Comparison of ENCODE assay signal across 8 mouse cellular contexts in genomic region chrX:101299055-101299454, GRCm38 (mm10). TPM values are rescaled to one million over a fixed set of nuclear protein-coding genes. Genes with fewer than 3 reads are reported as not detected.
DNase-seq lines count a peak whose midpoint lies in the region; ATAC-seq and TF ChIP-seq lines count a peak whose summit lies in the region.

Gene Nlgn3, plus strand, starts transcription at chrX:101299168.

- H3K9ac ChIP-seq in ES-E14 (ENCODE audit: insufficient read depth, low read depth, low read length, poor library complexity, severe bottlenecking), result 0 out of 2 replicates have a peak within 1 kb of the TSS, but pooled peaks have one; percentile 28
- peak within 1 kb of the TSS; percentile 53 for H3K9ac ChIP-seq in intestine, embryonic 16.5 days (ENCODE audit: low read depth, low read length)
- H3K9ac ChIP-seq in liver, embryonic 14.5 days (replicated peaks), result no peak within 1 kb of the TSS
- H3K9ac ChIP-seq in stomach, embryonic 14.5 days (replicated peaks; ENCODE audit: low read depth, low read length), result peak within 1 kb of the TSS; percentile 14; the same call in 1 of the 2 replicates

- no peak for TF ChIP-seq CTCF in cortical plate, adult 2 months (IDR thresholded peaks at IDR 0.05; ENCODE audit: extremely low read depth, insufficient read depth, low read length)
- TF ChIP-seq CTCF in liver, embryonic 14.5 days (IDR thresholded peaks at IDR 0.05; ENCODE audit: low read depth), result no peak

- 33% methylated on average over 23 of the region's 24 CpGs for WGBS in heart, embryonic 10.5 days
- 14% methylated on average over 21 of the region's 24 CpGs for WGBS in intestine, embryonic 16.5 days
- 17% methylated on average over 18 of the region's 24 CpGs for WGBS in liver, embryonic 14.5 days (ENCODE audit: insufficient replicate concordance)
- 14% methylated on average over 22 of the region's 24 CpGs for WGBS in stomach, embryonic 14.5 days

- TF ChIP-seq POLR2A in cortical plate, adult 2 months (IDR thresholded peaks at IDR 0.05; ENCODE audit: extremely low read depth, insufficient read depth, low read length), result no peak

- no peak for ATAC-seq in intestine, embryonic 16.5 days
- peak; percentile 12; the same call in 1 of the 2 replicates for ATAC-seq in liver, embryonic 14.5 days (ENCODE audit: insufficient read depth)
- ATAC-seq in stomach, embryonic 14.5 days (ENCODE audit: insufficient number of reproducible peaks, insufficient read depth, low FRiP score, low read depth), result peak; percentile 51; the same call in 1 of the 2 replicates

- intact Hi-C loops in heart, postnatal 10 days (cut with DNase I), result no loop called here

- peak within 1 kb of the TSS; percentile 48 for H3K4me2 ChIP-seq in intestine, embryonic 16.5 days (ENCODE audit: low read depth, low read length)
- peak within 1 kb of the TSS; percentile 4; the same call in 1 of the 2 replicates for H3K4me2 ChIP-seq in liver, embryonic 14.5 days (ENCODE audit: low read depth)
- H3K4me2 ChIP-seq in stomach, embryonic 14.5 days (replicated peaks; ENCODE audit: low read depth, low read length), result peak within 1 kb of the TSS; percentile 43

- in situ Hi-C loops in ES-E14 (cut with MboI; ENCODE audit: low sequenced_read_pairs in 2 of 2, unreplicated experiment in 2 of 2), result no loop called here

- peaks cover 40% of the 10 kb centered on the region for H3K27me3 ChIP-seq in heart, embryonic 10.5 days (ENCODE audit: insufficient read depth, poor library complexity, severe bottlenecking)
- H3K27me3 ChIP-seq in intestine, embryonic 16.5 days (replicated peaks; ENCODE audit: control insufficient read depth, insufficient read depth, low read length), result no peaks in the 10 kb centered on the region
- H3K27me3 ChIP-seq in liver, embryonic 14.5 days (ENCODE audit: control insufficient read depth, insufficient read depth, low read length), result no peaks in the 10 kb centered on the region; the same call in 1 of the 2 replicates
- H3K27me3 ChIP-seq in stomach, embryonic 14.5 days (ENCODE audit: control insufficient read depth, insufficient read depth, low read length), result no peaks in the 10 kb centered on the region

- no peak for TF ChIP-seq EP300 in liver, embryonic 14.5 days (IDR thresholded peaks at IDR 0.05; ENCODE audit: low read depth)

- peaks cover 18% of the 10 kb centered on the region for H3K4me1 ChIP-seq in heart, embryonic 10.5 days
- peaks cover 0 to 17% of the 10 kb centered on the region in 2 experiments; a peak in 1 of 4 replicates for H3K4me1 ChIP-seq in ES-E14 (ENCODE audit: control insufficient read depth in 2 of 2, insufficient read depth in 2 of 2, low read length in 2 of 2, poor library complexity in 1 of 2)
- peaks cover 2% of the 10 kb centered on the region for H3K4me1 ChIP-seq in cortical plate, adult 2 months (ENCODE audit: control insufficient read depth, insufficient read depth, low read length)
- no peaks in the 10 kb centered on the region for H3K4me1 ChIP-seq in intestine, embryonic 16.5 days (ENCODE audit: control insufficient read depth, insufficient read depth, low read length)
- no peaks in the 10 kb centered on the region for H3K4me1 ChIP-seq in liver, embryonic 14.5 days (replicated peaks; ENCODE audit: control insufficient read depth in 2 of 2, insufficient read depth in 2 of 2, low read length in 1 of 2)
- no peaks in the 10 kb centered on the region for H3K4me1 ChIP-seq in stomach, embryonic 14.5 days (ENCODE audit: control insufficient read depth, insufficient read depth, low read length)

- H3K4me3 ChIP-seq in heart, embryonic 10.5 days, result peak within 1 kb of the TSS; percentile 50
- H3K4me3 ChIP-seq in ES-E14 (ENCODE audit: insufficient read depth in 1 of 2, low read depth in 1 of 2, low read length in 2 of 2, poor library complexity in 1 of 2, severe bottlenecking in 1 of 2), result peak within 1 kb of the TSS; percentile 10 to 25; a peak in 2 of 4 replicates
- H3K4me3 ChIP-seq in cortical plate, adult 2 months (ENCODE audit: insufficient read depth, low read length), result peak within 1 kb of the TSS; percentile 78
- H3K4me3 ChIP-seq in intestine, embryonic 16.5 days (ENCODE audit: low read length), result peak within 1 kb of the TSS; percentile 40
- no peak within 1 kb of the TSS for H3K4me3 ChIP-seq in liver, embryonic 14.5 days (ENCODE audit: insufficient read depth in 1 of 2, low read depth in 2 of 2, low read length in 2 of 2)
- H3K4me3 ChIP-seq in stomach, embryonic 14.5 days (ENCODE audit: low read depth, low read length), result peak within 1 kb of the TSS; percentile 26

- peak within 1 kb of the TSS; percentile 29; the same call in 1 of the 2 replicates for H3K27ac ChIP-seq in heart, embryonic 10.5 days
- H3K27ac ChIP-seq in ES-E14 (ENCODE audit: insufficient read depth, low read depth, low read length, poor library complexity, severe bottlenecking), result no peak within 1 kb of the TSS
- H3K27ac ChIP-seq in cortical plate, adult 2 months (ENCODE audit: insufficient read depth, low read length), result peak within 1 kb of the TSS; percentile 96
- H3K27ac ChIP-seq in intestine, embryonic 16.5 days (ENCODE audit: low read length), result no peak within 1 kb of the TSS
- H3K27ac ChIP-seq in liver, embryonic 14.5 days, result no peak within 1 kb of the TSS
- H3K27ac ChIP-seq in stomach, embryonic 14.5 days (ENCODE audit: low read length), result no peak within 1 kb of the TSS

- DNase-seq in heart, embryonic 10.5 days (ENCODE audit: low spot score), result no peak
- no peak for DNase-seq in heart, postnatal 10 days
- DNase-seq in ES-E14 (ENCODE audit: low read depth, low spot score), result no peak
- DNase-seq in liver, embryonic 14.5 days (ENCODE audit: low read depth in 3 of 3, low spot score in 3 of 3), result no peak
- no peak for DNase-seq in urinary bladder, postnatal 14 days (ENCODE audit: low spot score)

- no peaks in the 10 kb centered on the region for H3K9me3 ChIP-seq in heart, embryonic 10.5 days
- no peaks in the 10 kb centered on the region for H3K9me3 ChIP-seq in ES-E14 (ENCODE audit: control insufficient read depth, insufficient read depth, low read depth, low read length)
- H3K9me3 ChIP-seq in intestine, embryonic 16.5 days (ENCODE audit: control insufficient read depth, low read length), result no peaks in the 10 kb centered on the region
- H3K9me3 ChIP-seq in liver, embryonic 14.5 days (ENCODE audit: control insufficient read depth, low read length), result no peaks in the 10 kb centered on the region
- H3K9me3 ChIP-seq in stomach, embryonic 14.5 days (ENCODE audit: control insufficient read depth, low read depth, low read length), result no peaks in the 10 kb centered on the region

- H3K36me3 ChIP-seq in heart, embryonic 10.5 days, result peaks cover 34% of the 10 kb centered on the region
- peaks cover 12% of the 10 kb centered on the region for H3K36me3 ChIP-seq in ES-E14 (ENCODE audit: control insufficient read depth, insufficient read depth, low read length, poor library complexity, severe bottlenecking)
- H3K36me3 ChIP-seq in intestine, embryonic 16.5 days (ENCODE audit: control insufficient read depth, insufficient read depth, low read length), result no peaks in the 10 kb centered on the region
- H3K36me3 ChIP-seq in liver, embryonic 14.5 days (replicated peaks; ENCODE audit: control insufficient read depth, insufficient read depth, low read depth), result peaks cover 24% of the 10 kb centered on the region
- H3K36me3 ChIP-seq in stomach, embryonic 14.5 days (ENCODE audit: control insufficient read depth, insufficient read depth, low read length), result no peaks in the 10 kb centered on the region

TF ChIP-seq in ES-E14, 5 proteins besides CTCF, POLR2A, EP300 and RAD21:
- TF ChIP-seq HCFC1 (IDR thresholded peaks at IDR 0.05; ENCODE audit: borderline replicate concordance, insufficient read depth, low read length) (no peak), ZNF384 (IDR thresholded peaks at IDR 0.05; ENCODE audit: low read depth, low read length) (no peak), CHD2 (IDR thresholded peaks at IDR 0.05; ENCODE audit: low read depth, low read length) (no peak), MAFK (IDR thresholded peaks at IDR 0.05; ENCODE audit: insufficient read depth, low read depth, low read length) (no peak), ZC3H11A (IDR thresholded peaks at IDR 0.05; ENCODE audit: borderline replicate concordance, low read depth, low read length) (no peak)

RNA-seq across cellular contexts. Expression of gene Nlgn3, which starts in this region (rescaled TPM):
- 2.2 and 2.4 TPM in 2 replicates for polyA plus RNA-seq in heart, embryonic 10.5 days (2016; fragmentation: Nextera tagmentation; extraction: Ambion mirVana)
- total RNA-seq in heart, postnatal 10 days (2021), result under 1 TPM; 0.77 to 0.86 TPM
- total RNA-seq in ES-E14 (2012; rRNA removed), result 0.13 and 2.0 TPM in 2 replicates
- 49.1 and 51.5 TPM in 2 replicates for polyA plus RNA-seq in cortical plate, adult 2 months (2012; rRNA removed)
- polyA plus RNA-seq in intestine, embryonic 16.5 days (2015; fragmentation: Nextera tagmentation; extraction: Ambion mirVana), result 3.6 and 4.1 TPM in 2 replicates
- 0.03 and 0.06 TPM in 2 replicates for polyA plus RNA-seq in liver, embryonic 14.5 days (2012; rRNA removed)
- polyA plus RNA-seq in liver, embryonic 14.5 days (2014; fragmentation: Nextera tagmentation; extraction: Ambion mirVana), result 0.05 and 0.08 TPM in 2 replicates
- 10.4 and 10.5 TPM in 2 replicates for polyA plus RNA-seq in stomach, embryonic 14.5 days (2014; fragmentation: Nextera tagmentation; extraction: Ambion mirVana)

Comparison
In these comparisons a context has a peak if more than half of its experiments do, and no peak if none do; other contexts are left out.
1. Peak in ATAC-seq and H3K4me2 ChIP-seq in liver, embryonic 14.5 days; RNA of the gene not detected or under 1 TPM.
2. H3K27ac ChIP-seq: peak in heart, embryonic 10.5 days (single experiment) and cortical plate, adult 2 months (single experiment); none in ES-E14 (single experiment), intestine, embryonic 16.5 days (single experiment), liver, embryonic 14.5 days (single experiment) and stomach, embryonic 14.5 days (single experiment).
3. H3K4me3 ChIP-seq: peak in heart, embryonic 10.5 days (single experiment), ES-E14 (2 of 2), cortical plate, adult 2 months (single experiment), intestine, embryonic 16.5 days (single experiment) and stomach, embryonic 14.5 days (single experiment); none in liver, embryonic 14.5 days (0 of 2).
4. Peak in every context shown above with its lines, with median percentiles within 50 percentile points of each other: H3K4me2 ChIP-seq.